ENCODE assay signal across 28 mouse cellular contexts in the genomic region with DNA sequence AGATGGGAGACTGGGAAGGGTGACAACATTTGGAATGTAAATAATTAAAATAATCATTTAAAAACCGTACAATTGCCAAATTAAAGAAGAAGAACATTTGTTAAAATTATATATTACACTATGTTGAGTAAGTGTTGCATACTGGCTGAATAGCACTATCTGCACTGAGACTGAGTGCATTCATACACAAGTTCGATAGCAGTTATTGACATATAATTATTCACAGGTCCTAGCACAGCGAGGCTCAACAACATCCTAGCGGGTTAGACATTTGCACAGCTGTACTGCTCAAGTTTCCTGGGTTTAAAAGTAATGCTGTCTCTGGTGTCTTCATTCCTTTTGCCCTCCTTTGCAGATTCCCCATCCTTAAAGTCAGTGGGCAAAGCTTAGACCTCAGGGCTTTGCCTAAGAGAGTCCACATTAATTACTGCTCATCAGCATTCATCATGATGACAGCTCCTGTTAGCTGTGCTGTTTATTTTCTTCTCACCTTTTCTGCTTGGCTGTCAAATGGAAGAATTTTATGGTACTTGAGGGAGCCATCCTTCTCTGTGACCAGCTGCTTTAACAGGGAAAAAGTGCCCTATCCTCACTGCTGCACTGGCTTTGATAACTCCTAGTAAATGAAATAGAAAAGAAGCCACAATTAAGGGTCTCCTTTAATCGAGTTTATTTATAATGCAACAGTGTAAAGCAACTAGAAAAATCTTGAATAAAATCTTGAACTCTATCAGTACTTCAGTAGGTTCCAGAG.
DNase-seq lines count a peak whose midpoint lies in the region; ATAC-seq and TF ChIP-seq lines count a peak whose summit lies in the region.
"Had no signal": no experiment of that assay in that cellular context is flagged by ENCODE, and none has a peak within 500 bp of the region (broad histone marks: within the 10 kb centered on the region; RNA-seq: fewer than 3 reads in every experiment).

No protein-coding gene starts in this region.

- no peak for DNase-seq in hindbrain, embryonic 14.5 days (ENCODE audit: low spot score)
- DNase-seq in brain, embryonic 14.5 days (ENCODE audit: low read depth): peak; percentile 45
- DNase-seq in embryo, embryonic 10.5 days (ENCODE audit: low spot score): peak; percentile 21
- no peak for DNase-seq in ovary, postnatal 36 days (ENCODE audit: low spot score)
- no peak for DNase-seq in layer of hippocampus, postnatal 10 days (ENCODE audit: low spot score in 2 of 2)
- DNase-seq: adrenal gland, adult 2 months; B cell, adult 2 months; cerebellum, adult 2 months; cerebellum, postnatal 36 days; forebrain, postnatal 0 days; gastrocnemius, postnatal 25 days; heart, adult 18-20 months; heart, postnatal 14 days; kidney, postnatal 4 days; layer of hippocampus, adult 9-11 months; liver, embryonic 13.5 days; lung, embryonic 14.5 days; thymus, adult 18-20 months; thymus, postnatal 36 days had no signal

- 66% methylated on average over 5 of the region's 5 CpGs for WGBS in hindbrain, embryonic 13.5 days
- WGBS in hindbrain, embryonic 14.5 days: 70% methylated on average over 5 of the region's 5 CpGs
- WGBS in neural tube, embryonic 12.5 days: 55% methylated on average over 5 of the region's 5 CpGs

- H3K27ac ChIP-seq in hindbrain, embryonic 13.5 days: no peak overlapping the region
- H3K27ac ChIP-seq in hindbrain, embryonic 14.5 days: no peak overlapping the region
- H3K27ac ChIP-seq in neural tube, embryonic 12.5 days: no peak overlapping the region
- H3K27ac ChIP-seq: embryonic facial prominence, embryonic 12.5 days; heart, embryonic 13.5 days; left cerebral cortex, adult 2 months; liver, embryonic 13.5 days had no signal

- H3K4me1 ChIP-seq in hindbrain, embryonic 13.5 days (replicated peaks): no peaks in the 10 kb centered on the region
- no peaks in the 10 kb centered on the region for H3K4me1 ChIP-seq in hindbrain, embryonic 14.5 days (replicated peaks; ENCODE audit: control insufficient read depth, insufficient read depth, low read length)
- no peaks in the 10 kb centered on the region for H3K4me1 ChIP-seq in neural tube, embryonic 12.5 days
- H3K4me1 ChIP-seq: embryonic facial prominence, embryonic 12.5 days; heart, embryonic 13.5 days; liver, embryonic 13.5 days had no signal

- no peaks in the 10 kb centered on the region for H3K36me3 ChIP-seq in hindbrain, embryonic 13.5 days
- no peaks in the 10 kb centered on the region for H3K36me3 ChIP-seq in hindbrain, embryonic 14.5 days (replicated peaks; ENCODE audit: control insufficient read depth, insufficient read depth)
- no peaks in the 10 kb centered on the region for H3K36me3 ChIP-seq in neural tube, embryonic 12.5 days
- H3K36me3 ChIP-seq: embryonic facial prominence, embryonic 12.5 days; G1E; heart, embryonic 13.5 days; liver, embryonic 13.5 days had no signal

- H3K27me3 ChIP-seq in hindbrain, embryonic 13.5 days: no peaks in the 10 kb centered on the region
- no peaks in the 10 kb centered on the region for H3K27me3 ChIP-seq in hindbrain, embryonic 14.5 days (ENCODE audit: control insufficient read depth, insufficient read depth, low read length)
- no peaks in the 10 kb centered on the region for H3K27me3 ChIP-seq in neural tube, embryonic 12.5 days (replicated peaks)
- H3K27me3 ChIP-seq: CH12.LX; embryonic facial prominence, embryonic 12.5 days; heart, embryonic 13.5 days; liver, embryonic 13.5 days had no signal

- H3K4me3 ChIP-seq in hindbrain, embryonic 13.5 days: no peak overlapping the region
- no peak overlapping the region for H3K4me3 ChIP-seq in hindbrain, embryonic 14.5 days (replicated peaks; ENCODE audit: low read length)
- H3K4me3 ChIP-seq in neural tube, embryonic 12.5 days: no peak overlapping the region
- H3K4me3 ChIP-seq: embryonic facial prominence, embryonic 12.5 days; heart, embryonic 13.5 days; left cerebral cortex, adult 2 months; liver, embryonic 13.5 days had no signal

- ATAC-seq in hindbrain, embryonic 13.5 days (ENCODE audit: low FRiP score): peak; percentile 66; the same call in 1 of the 2 replicates
- ATAC-seq in hindbrain, embryonic 14.5 days (ENCODE audit: low FRiP score): no peak; the same call in 1 of the 2 replicates
- peak; percentile 85 for ATAC-seq in neural tube, embryonic 12.5 days (ENCODE audit: low FRiP score, low read depth)
- ATAC-seq: forebrain, postnatal 0 days; intestine, postnatal 0 days; midbrain, embryonic 16.5 days had no signal

- TF ChIP-seq CTCF in brain, embryonic 14.5 days (IDR thresholded peaks at IDR 0.05; ENCODE audit: borderline replicate concordance, extremely low read depth, insufficient read depth, insufficient read length): no peak

- TF ChIP-seq POLR2A in brain, embryonic 14.5 days (IDR thresholded peaks at IDR 0.05; ENCODE audit: borderline replicate concordance, extremely low read depth, insufficient read depth, insufficient read length, poor library complexity, severe bottlenecking): no peak

- H3K9me3 ChIP-seq in hindbrain, embryonic 13.5 days: no peaks in the 10 kb centered on the region
- no peaks in the 10 kb centered on the region for H3K9me3 ChIP-seq in hindbrain, embryonic 14.5 days (ENCODE audit: control insufficient read depth, low read length)
- H3K9me3 ChIP-seq in neural tube, embryonic 12.5 days: no peaks in the 10 kb centered on the region
- H3K9me3 ChIP-seq: embryonic facial prominence, embryonic 12.5 days; heart, embryonic 13.5 days; liver, embryonic 13.5 days had no signal

- H3K9ac ChIP-seq in hindbrain, embryonic 13.5 days: no peak overlapping the region
- no peak overlapping the region for H3K9ac ChIP-seq in hindbrain, embryonic 14.5 days
- no peak overlapping the region for H3K9ac ChIP-seq in neural tube, embryonic 12.5 days
- H3K9ac ChIP-seq: embryonic facial prominence, embryonic 12.5 days; forebrain, postnatal 0 days; heart, embryonic 13.5 days; liver, embryonic 13.5 days; lung, embryonic 14.5 days had no signal

- no peak overlapping the region for H3K4me2 ChIP-seq in hindbrain, embryonic 13.5 days
- H3K4me2 ChIP-seq in hindbrain, embryonic 14.5 days (replicated peaks): no peak overlapping the region
- H3K4me2 ChIP-seq in neural tube, embryonic 12.5 days (replicated peaks): no peak overlapping the region
- H3K4me2 ChIP-seq: embryonic facial prominence, embryonic 12.5 days; heart, embryonic 13.5 days; liver, embryonic 13.5 days; lung, embryonic 14.5 days had no signal

Comparison
In these comparisons a context has a peak if more than half of its experiments do, and no peak if none do; other contexts are left out.
1. DNase-seq: peak in brain, embryonic 14.5 days (single experiment) and embryo, embryonic 10.5 days (single experiment); none in hindbrain, embryonic 14.5 days (single experiment), ovary, postnatal 36 days (single experiment) and layer of hippocampus, postnatal 10 days (0 of 2).